Mouse (Mus musculus): ENCODE data around the gene Morn1. TPM values are rescaled to one million over a fixed set of nuclear protein-coding genes. Genes with fewer than 3 reads are reported as not detected.

Gene Morn1
- polyA plus RNA-seq, 1 experiment from 2014 or later, result 10.7 TPM

- 85% methylated on average over 2 of the region's 2 CpGs for WGBS
- no peak for ATAC-seq
Measured at GRCm38 (mm10) chr4:155140150-155140549, 53.8 kb downstream of the Morn1 start.

GRCm38 (mm10) chr4:155140795-155141265 is 54.5 kb downstream of the Morn1 start:
- H3K27ac ChIP-seq (ENCODE audit: low read length), result no peak overlapping the region
- 75% methylated on average over 12 of the region's 12 CpGs for WGBS
- no peaks in the 10 kb centered on the region for H3K36me3 ChIP-seq (ENCODE audit: control insufficient read depth, insufficient read depth)
- no peaks in the 10 kb centered on the region for H3K27me3 ChIP-seq (replicated peaks; ENCODE audit: control insufficient read depth, insufficient read depth, low read length)
- H3K9me3 ChIP-seq (ENCODE audit: control insufficient read depth, low read length), result no peaks in the 10 kb centered on the region
- H3K4me2 ChIP-seq (ENCODE audit: low read length), result no peak overlapping the region
- H3K4me1 ChIP-seq (replicated peaks; ENCODE audit: control insufficient read depth, insufficient read depth, low read length), result peaks cover 23% of the 10 kb centered on the region
- H3K9ac ChIP-seq (replicated peaks; ENCODE audit: low read depth, low read length), result no peak overlapping the region
- no peak overlapping the region for H3K4me3 ChIP-seq (replicated peaks; ENCODE audit: low read length)
- ATAC-seq, result no peak

More at GRCm38 (mm10) chr4:155140150-155140549, 53.8 kb downstream of the Morn1 start:
- H3K27me3 ChIP-seq (replicated peaks; ENCODE audit: control insufficient read depth, insufficient read depth, low read length), result no peaks in the 10 kb centered on the region
- no peaks in the 10 kb centered on the region for H3K36me3 ChIP-seq (ENCODE audit: control insufficient read depth, insufficient read depth)
- H3K4me3 ChIP-seq (replicated peaks; ENCODE audit: low read length), result no peak overlapping the region
- no peaks in the 10 kb centered on the region for H3K9me3 ChIP-seq (ENCODE audit: control insufficient read depth, low read length)
- H3K27ac ChIP-seq (ENCODE audit: low read length), result no peak overlapping the region
- H3K4me2 ChIP-seq (ENCODE audit: low read length), result no peak overlapping the region
- peaks cover 23% of the 10 kb centered on the region for H3K4me1 ChIP-seq (replicated peaks; ENCODE audit: control insufficient read depth, insufficient read depth, low read length)
- H3K9ac ChIP-seq (replicated peaks; ENCODE audit: low read depth, low read length), result no peak overlapping the region

DNA sequence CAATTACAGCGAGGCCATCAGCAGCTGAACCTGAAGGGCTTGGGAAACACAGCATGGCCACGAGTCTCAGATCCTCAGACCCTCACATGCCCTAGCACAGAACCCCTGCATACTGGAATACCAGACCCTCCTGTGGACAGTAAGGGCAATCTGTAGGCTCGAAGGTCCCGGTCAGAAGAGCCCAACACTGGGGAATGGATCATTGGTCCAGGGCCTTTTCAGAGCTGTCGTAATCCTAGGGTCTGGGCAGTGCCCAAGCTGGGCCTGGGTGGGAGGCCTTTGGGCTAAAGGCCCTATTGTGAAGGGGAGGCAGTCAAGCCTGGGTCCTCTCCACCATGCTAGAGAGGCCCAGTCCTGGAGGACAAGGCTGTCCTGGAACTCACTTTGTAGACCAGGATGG is 56.5 kb downstream of the Morn1 start:
- Histone ChIP-seq H3K36me3 (ENCODE audit: control insufficient read depth, insufficient read depth) (no peaks in the 10 kb centered on the region), H3K27ac (ENCODE audit: low read length) (no peak overlapping the region), H3K27me3 (replicated peaks; ENCODE audit: control insufficient read depth, insufficient read depth, low read length) (no peaks in the 10 kb centered on the region), H3K9me3 (ENCODE audit: control insufficient read depth, low read length) (no peaks in the 10 kb centered on the region), H3K4me2 (ENCODE audit: low read length) (no peak overlapping the region), H3K4me1 (replicated peaks; ENCODE audit: control insufficient read depth, insufficient read depth, low read length) (peaks cover 19% of the 10 kb centered on the region), H3K9ac (replicated peaks; ENCODE audit: low read depth, low read length) (no peak overlapping the region), H3K4me3 (replicated peaks; ENCODE audit: low read length) (no peak overlapping the region)
- WGBS, result 89% methylated on average over 5 of the region's 5 CpGs
- no peak for ATAC-seq

- 40% methylated on average over 2 of the region's 2 CpGs for WGBS
- peak overlapping the region; percentile 84 for H3K27ac ChIP-seq (ENCODE audit: low read length)
- peaks cover 19% of the 10 kb centered on the region for H3K4me1 ChIP-seq (replicated peaks; ENCODE audit: control insufficient read depth, insufficient read depth, low read length)
- no peak overlapping the region for H3K4me2 ChIP-seq (ENCODE audit: low read length)
- no peaks in the 10 kb centered on the region for H3K27me3 ChIP-seq (replicated peaks; ENCODE audit: control insufficient read depth, insufficient read depth, low read length)
- no peak overlapping the region for H3K4me3 ChIP-seq (replicated peaks; ENCODE audit: low read length)
- ATAC-seq, result no peak
- H3K9me3 ChIP-seq (ENCODE audit: control insufficient read depth, low read length), result no peaks in the 10 kb centered on the region
- no peaks in the 10 kb centered on the region for H3K36me3 ChIP-seq (ENCODE audit: control insufficient read depth, insufficient read depth)
- peak overlapping the region; percentile 7; the same call in 1 of the 2 replicates for H3K9ac ChIP-seq (replicated peaks; ENCODE audit: low read depth, low read length)
Measured at GRCm38 (mm10) chr4:155143411-155143810, 57.0 kb downstream of the Morn1 start.

DNA sequence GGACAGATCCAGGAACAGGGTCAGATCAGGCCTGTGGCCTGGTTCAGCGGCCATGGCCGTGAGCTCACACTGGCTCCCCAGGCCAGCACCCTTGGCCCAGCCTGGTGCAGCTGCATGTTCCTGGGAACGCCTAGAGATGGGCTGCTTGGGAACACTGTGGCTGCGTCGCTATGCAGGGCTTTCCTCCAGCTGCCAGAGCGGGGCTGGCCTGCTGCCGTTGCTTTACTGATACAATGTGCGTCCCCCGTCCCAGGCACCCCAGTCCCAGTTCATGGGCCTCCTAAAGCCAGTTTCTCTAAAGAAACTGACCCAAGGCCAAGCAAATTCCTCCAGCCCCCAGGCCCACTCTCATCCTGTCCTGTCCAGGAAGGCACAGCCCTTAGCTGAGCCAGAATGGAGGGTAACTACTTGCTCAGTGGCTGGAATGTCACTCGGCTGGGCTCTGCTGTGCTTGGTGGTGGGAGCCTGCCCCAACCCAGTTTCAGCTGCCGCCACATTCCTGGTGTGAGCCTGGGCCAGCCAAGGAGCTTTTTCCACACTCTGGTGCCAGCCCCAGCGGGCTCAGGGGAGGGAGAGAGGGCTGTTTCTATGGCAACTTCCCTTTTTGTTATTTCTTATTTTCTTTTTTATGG is 57.6 kb downstream of the Morn1 start:
- Histone ChIP-seq H3K27me3 (replicated peaks; ENCODE audit: control insufficient read depth, insufficient read depth, low read length) (no peaks in the 10 kb centered on the region), H3K36me3 (ENCODE audit: control insufficient read depth, insufficient read depth) (no peaks in the 10 kb centered on the region), H3K27ac (ENCODE audit: low read length) (peak overlapping the region; percentile 84), H3K9ac (replicated peaks; ENCODE audit: low read depth, low read length) (peak overlapping the region; percentile 7; the same call in 1 of the 2 replicates), H3K4me2 (ENCODE audit: low read length) (peak overlapping the region; percentile 17; the same call in 1 of the 2 replicates), H3K4me3 (replicated peaks; ENCODE audit: low read length) (no peak overlapping the region), H3K4me1 (replicated peaks; ENCODE audit: control insufficient read depth, insufficient read depth, low read length) (peaks cover 19% of the 10 kb centered on the region), H3K9me3 (ENCODE audit: control insufficient read depth, low read length) (no peaks in the 10 kb centered on the region)
- WGBS, result 20% methylated on average over 12 of the region's 12 CpGs
- peak; percentile 89 for ATAC-seq

DNA sequence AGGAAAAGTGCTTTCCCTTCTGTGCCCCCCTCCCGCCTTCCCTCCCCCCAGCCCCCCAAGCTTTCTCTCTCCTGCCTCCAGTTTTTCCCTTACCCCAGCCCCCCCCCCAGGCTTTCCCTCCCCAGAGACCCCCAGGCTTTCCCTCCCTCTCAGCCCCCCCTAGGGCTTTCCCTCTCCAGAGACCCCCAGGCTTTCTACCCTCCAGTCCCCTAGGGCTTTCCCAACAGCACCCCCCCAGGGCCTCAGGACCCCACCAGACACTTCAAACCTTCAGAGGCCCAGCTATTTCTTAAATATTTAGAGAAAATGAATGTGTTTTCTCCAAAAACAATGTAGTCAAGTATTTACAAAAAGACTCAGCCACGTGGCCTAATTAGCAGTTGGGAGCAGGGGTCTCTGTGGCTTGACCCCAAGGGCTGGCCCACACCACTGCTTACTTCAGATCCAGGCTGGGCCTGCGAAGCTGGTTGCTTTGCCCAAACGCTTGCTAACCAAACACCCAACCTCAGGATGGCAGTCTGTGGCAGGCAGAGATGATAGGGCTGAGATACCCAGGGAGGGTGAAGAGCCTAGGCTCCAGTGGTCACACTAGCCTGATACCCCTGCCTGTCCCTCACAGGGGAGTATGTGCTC is 58.3 kb downstream of the Morn1 start:
- Histone ChIP-seq H3K4me1 (replicated peaks; ENCODE audit: control insufficient read depth, insufficient read depth, low read length) (peaks cover 19% of the 10 kb centered on the region), H3K9ac (replicated peaks; ENCODE audit: low read depth, low read length) (0 out of 2 replicates have a peak overlapping the region, but pooled peaks have one; percentile 16), H3K27ac (ENCODE audit: low read length) (peak overlapping the region; percentile 84), H3K9me3 (ENCODE audit: control insufficient read depth, low read length) (no peaks in the 10 kb centered on the region), H3K27me3 (replicated peaks; ENCODE audit: control insufficient read depth, insufficient read depth, low read length) (no peaks in the 10 kb centered on the region), H3K4me2 (ENCODE audit: low read length) (no peak overlapping the region), H3K4me3 (replicated peaks; ENCODE audit: low read length) (no peak overlapping the region), H3K36me3 (ENCODE audit: control insufficient read depth, insufficient read depth) (no peaks in the 10 kb centered on the region)
- WGBS, result 40% methylated on average over 4 of the region's 4 CpGs
- ATAC-seq, result no peak

- no peaks in the 10 kb centered on the region for H3K9me3 ChIP-seq (ENCODE audit: control insufficient read depth, low read length)
- H3K9ac ChIP-seq (replicated peaks; ENCODE audit: low read depth, low read length), result no peak overlapping the region
- H3K4me3 ChIP-seq (replicated peaks; ENCODE audit: low read length), result no peak overlapping the region
- H3K4me2 ChIP-seq (ENCODE audit: low read length), result no peak overlapping the region
- no peaks in the 10 kb centered on the region for H3K36me3 ChIP-seq (ENCODE audit: control insufficient read depth, insufficient read depth)
- H3K27ac ChIP-seq (ENCODE audit: low read length), result no peak overlapping the region
- ATAC-seq, result no peak
- peaks cover 31% of the 10 kb centered on the region for H3K4me1 ChIP-seq (replicated peaks; ENCODE audit: control insufficient read depth, insufficient read depth, low read length)
- H3K27me3 ChIP-seq (replicated peaks; ENCODE audit: control insufficient read depth, insufficient read depth, low read length), result no peaks in the 10 kb centered on the region
- 67% methylated on average over 14 of the region's 14 CpGs for WGBS
Measured at GRCm38 (mm10) chr4:155146107-155146823, 59.9 kb downstream of the Morn1 start.

- H3K9ac ChIP-seq (replicated peaks; ENCODE audit: low read depth, low read length), result no peak overlapping the region
- H3K9me3 ChIP-seq (ENCODE audit: control insufficient read depth, low read length), result no peaks in the 10 kb centered on the region
- no peak for ATAC-seq
- H3K27me3 ChIP-seq (replicated peaks; ENCODE audit: control insufficient read depth, insufficient read depth, low read length), result no peaks in the 10 kb centered on the region
- H3K4me2 ChIP-seq (ENCODE audit: low read length), result no peak overlapping the region
- no peak overlapping the region for H3K4me3 ChIP-seq (replicated peaks; ENCODE audit: low read length)
- no peak overlapping the region for H3K27ac ChIP-seq (ENCODE audit: low read length)
- peaks cover 29% of the 10 kb centered on the region for H3K4me1 ChIP-seq (replicated peaks; ENCODE audit: control insufficient read depth, insufficient read depth, low read length)
- no peaks in the 10 kb centered on the region for H3K36me3 ChIP-seq (ENCODE audit: control insufficient read depth, insufficient read depth)
- WGBS, result 88% methylated on average over 4 of the region's 4 CpGs
Measured at GRCm38 (mm10) chr4:155148453-155148852, 62.1 kb downstream of the Morn1 start.
